Mouse (Mus musculus) lung, adult 2 months (tissue): ENCODE measurements at regions not wholly inside any gene's neighbourhood (a gene's known extent, or its start where the extent isn't known, plus 50 kb on each side); places are given as distances from the start of the nearest gene placed in this dataset.

Experiments
- CTCF ChIP-seq: fragments of 200-500 bp; IDR thresholded peaks from 2 replicates; pipeline ENCODE4 v1.5.1; 2011; ENCODE audit warnings: mild to moderate bottlenecking, low read length, control low read depth; ENCODE audit not compliant: insufficient read depth
- POLR2A ChIP-seq: fragments of 200-500 bp; IDR thresholded peaks from 2 replicates; pipeline ENCODE4 v1.6.1; 2011; ENCODE audit warnings: low read depth, mild to moderate bottlenecking, control low read depth, low read length, borderline replicate concordance; ENCODE audit errors: extremely low read depth

- TF ChIP-seq POLR2A (no peak), CTCF (no peak)
These were observed 230.5 kb downstream of the Bcl2l11 start for GRCm38 (mm10) chr2:128356326-128356725.
